Mouse (Mus musculus) liver, embryonic 13.5 days (tissue): ENCODE data around the gene Mtcl1. TPM values are rescaled to one million over a fixed set of nuclear protein-coding genes. Genes with fewer than 3 reads are reported as not detected.

Source experiments
- ATAC-seq: fragments of 200-750 bp; cut with Nextera tagmentation; 2 replicates; pipeline ENCODE4 v1.8.0; 2017; ENCODE audit warnings: low read depth, mild to moderate bottlenecking, moderate number of reproducible peaks, moderate library complexity
- DNase-seq: peaks from one replicate; pipeline ENCODE4 v3.0.0; 2022
- H3K27ac ChIP-seq: fragments of 300-500 bp; sonication (generic); 2 replicates; pipeline ENCODE4 v1.5.1; 2015; ENCODE audit warnings: moderate library complexity, mild to moderate bottlenecking, inconsistent platforms
- H3K27me3 ChIP-seq: fragments of 300-500 bp; sonication (generic); 2 replicates; pipeline ENCODE4 v1.6.1; 2015; ENCODE audit warnings: mild to moderate bottlenecking, inconsistent platforms
- H3K36me3 ChIP-seq: fragments of 300-500 bp; sonication (generic); 2 replicates; pipeline ENCODE4 v1.6.1; 2015; ENCODE audit warnings: mild to moderate bottlenecking, inconsistent platforms
- H3K4me1 ChIP-seq: fragments of 300-500 bp; sonication (generic); replicated peaks from 2 replicates; pipeline ENCODE4 v1.6.1; 2015; ENCODE audit warnings: inconsistent platforms
- H3K4me2 ChIP-seq: fragments of 300-500 bp; sonication (generic); 2 replicates; pipeline ENCODE4 v1.6.1; 2015; ENCODE audit warnings: inconsistent platforms, mild to moderate bottlenecking, moderate library complexity
- H3K4me3 ChIP-seq: fragments of 300-500 bp; sonication (generic); replicated peaks from 2 replicates; pipeline ENCODE4 v1.5.1; 2015; ENCODE audit warnings: mild to moderate bottlenecking, inconsistent platforms
- H3K9ac ChIP-seq: fragments of 300-500 bp; sonication (generic); 2 replicates; pipeline ENCODE4 v1.6.1; 2015; ENCODE audit warnings: mild to moderate bottlenecking, inconsistent platforms
- H3K9me3 ChIP-seq: fragments of 300-500 bp; sonication (generic); replicated peaks from 2 replicates; pipeline ENCODE4 v1.6.1; 2016; ENCODE audit warnings: inconsistent platforms
- WGBS: fragments of 180-500 bp; shearing (Covaris S2); methylation state at CpG from one replicate; pipeline ENCODE4 v1.1.7; 2015; ENCODE audit not compliant: insufficient replicate concordance; 5-methylcytosine and 5-hydroxymethylcytosine counted together
- polyA plus RNA-seq: library from polyadenylated mRNA; unstranded; fragments of >200 nt; fragmentation: Nextera tagmentation; extraction: Ambion mirVana; gene quantifications from 2 replicates; pipeline ENCODE4 v1.2.1, GENCODE M21; 2015

Gene Mtcl1
- polyA plus RNA-seq, 1 experiment from 2014 or later = 0.12 TPM

DNA sequence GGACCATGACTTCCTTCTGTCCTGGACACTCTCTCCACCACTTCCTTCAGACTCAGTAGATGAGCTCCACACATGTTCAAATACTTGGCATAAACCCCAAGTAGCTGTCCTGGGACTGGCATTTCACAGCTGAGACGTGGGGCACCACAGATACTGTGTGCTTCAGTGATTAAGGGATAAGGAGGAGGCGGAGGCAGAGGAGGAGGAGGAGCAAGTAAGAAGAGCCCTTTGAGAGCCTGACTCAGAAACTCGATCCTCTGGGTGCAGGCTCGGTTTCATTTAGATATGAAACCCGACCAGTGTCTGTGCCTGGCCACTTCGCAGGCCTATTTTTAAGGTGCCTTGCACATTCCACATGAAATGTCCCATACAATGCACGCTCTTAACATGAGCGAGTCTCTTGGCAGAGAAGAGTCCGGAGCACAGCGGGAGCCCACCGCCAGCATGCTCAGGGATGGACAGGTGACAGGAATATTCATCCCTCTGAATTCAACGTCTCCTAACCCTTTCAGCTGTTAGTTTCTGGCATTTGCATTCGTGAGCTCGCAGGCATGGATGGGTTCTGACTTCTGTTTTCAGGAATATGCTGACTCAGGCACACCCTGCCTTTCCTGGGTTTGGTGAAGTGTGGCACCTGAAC lies 74.8 kb downstream of the Mtcl1 start:
- H3K36me3 ChIP-seq = no peaks in the 10 kb centered on the region
- H3K4me1 ChIP-seq = no peaks in the 10 kb centered on the region
- no peaks in the 10 kb centered on the region for H3K27me3 ChIP-seq
- H3K9me3 ChIP-seq = no peaks in the 10 kb centered on the region
- H3K4me2 ChIP-seq = no peak overlapping the region
- ATAC-seq = no peak
- 55% methylated on average over 14 of the region's 14 CpGs for WGBS
- H3K9ac ChIP-seq = no peak overlapping the region
- DNase-seq = no peak
- no peak overlapping the region for H3K27ac ChIP-seq
- no peak overlapping the region for H3K4me3 ChIP-seq

DNA sequence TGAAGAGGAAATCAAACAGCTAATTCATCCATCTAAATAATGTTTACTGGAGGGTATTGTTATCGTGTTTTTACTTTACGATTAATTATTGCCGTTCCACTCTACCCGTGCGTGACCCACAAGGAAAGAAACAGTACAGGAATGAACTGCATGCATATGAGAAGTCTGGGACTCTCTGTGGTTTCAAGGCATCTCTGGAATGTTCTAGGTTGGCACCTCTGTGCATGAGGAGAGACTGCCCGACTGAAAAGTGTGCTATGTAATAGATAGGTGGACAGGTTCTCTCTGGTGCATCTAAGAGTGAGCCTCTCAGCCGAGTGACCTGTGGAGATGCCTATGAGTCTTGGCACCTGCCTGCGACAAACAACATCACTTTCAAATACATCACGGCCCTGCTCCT lies 78.7 kb downstream of the Mtcl1 start:
- Histone ChIP-seq H3K9ac (no peak overlapping the region), H3K36me3 (no peaks in the 10 kb centered on the region), H3K27me3 (no peaks in the 10 kb centered on the region), H3K27ac (no peak overlapping the region), H3K9me3 (no peaks in the 10 kb centered on the region), H3K4me3 (no peak overlapping the region), H3K4me1 (no peaks in the 10 kb centered on the region), H3K4me2 (no peak overlapping the region)
- DNase-seq (no peak), ATAC-seq (no peak)
- 74% methylated on average over 9 of the region's 9 CpGs for WGBS

DNA sequence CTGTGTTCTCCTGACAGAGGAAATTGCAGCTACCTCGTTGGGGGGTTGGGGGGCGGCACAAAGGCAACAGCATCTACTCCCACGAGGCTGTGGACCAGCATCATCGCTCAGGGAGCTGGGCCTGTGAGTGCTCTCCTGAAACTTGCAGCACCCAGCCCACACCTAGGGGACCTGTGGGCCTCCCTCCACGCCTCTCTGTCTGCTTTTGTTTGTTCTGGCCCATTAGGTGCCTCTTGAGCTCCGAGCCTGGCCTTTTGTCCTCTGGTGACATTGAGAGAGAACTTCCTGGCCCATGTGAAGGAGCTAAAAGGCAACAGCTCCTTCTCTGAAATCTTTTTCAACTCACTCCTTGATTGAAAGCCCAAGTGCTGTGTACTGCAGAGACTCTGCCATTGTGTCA lies 79.8 kb downstream of the Mtcl1 start:
- 54% methylated on average over 6 of the region's 6 CpGs for WGBS
- no peak for DNase-seq
- ATAC-seq = no peak

DNA sequence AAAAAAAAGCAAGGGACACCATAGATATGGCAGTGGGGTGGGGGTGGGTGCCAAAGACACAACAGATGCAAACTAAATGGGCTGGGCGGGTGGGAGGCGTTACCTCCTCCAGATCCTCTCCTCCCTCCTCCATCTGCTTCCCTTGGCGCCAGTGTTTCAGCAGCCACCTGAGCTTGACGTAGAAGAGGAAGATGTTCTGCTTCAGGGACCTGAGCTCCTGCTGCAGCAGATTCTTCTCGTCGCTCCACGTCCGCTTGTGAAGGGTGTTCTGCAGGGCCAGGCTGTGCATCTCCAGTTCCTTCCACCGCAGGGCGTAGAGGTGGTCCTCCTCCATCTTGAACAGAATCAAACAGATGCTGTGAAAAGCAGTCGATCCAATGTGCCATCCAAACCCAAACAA lies 81.4 kb downstream of the Mtcl1 start:
- 76% methylated on average over 11 of the region's 11 CpGs for WGBS
- H3K9ac ChIP-seq = no peak overlapping the region
- no peak overlapping the region for H3K4me3 ChIP-seq
- no peaks in the 10 kb centered on the region for H3K36me3 ChIP-seq
- H3K27ac ChIP-seq = no peak overlapping the region
- H3K27me3 ChIP-seq = no peaks in the 10 kb centered on the region
- no peak for ATAC-seq
- H3K4me1 ChIP-seq = no peaks in the 10 kb centered on the region
- DNase-seq = no peak
- H3K4me2 ChIP-seq = no peak overlapping the region
- no peaks in the 10 kb centered on the region for H3K9me3 ChIP-seq

More for the DNA sequence above, 79.8 kb downstream of the Mtcl1 start:
- Histone ChIP-seq H3K9ac (no peak overlapping the region), H3K4me3 (no peak overlapping the region), H3K36me3 (no peaks in the 10 kb centered on the region), H3K4me2 (no peak overlapping the region), H3K27me3 (no peaks in the 10 kb centered on the region), H3K27ac (no peak overlapping the region), H3K9me3 (no peaks in the 10 kb centered on the region), H3K4me1 (no peaks in the 10 kb centered on the region)

DNA sequence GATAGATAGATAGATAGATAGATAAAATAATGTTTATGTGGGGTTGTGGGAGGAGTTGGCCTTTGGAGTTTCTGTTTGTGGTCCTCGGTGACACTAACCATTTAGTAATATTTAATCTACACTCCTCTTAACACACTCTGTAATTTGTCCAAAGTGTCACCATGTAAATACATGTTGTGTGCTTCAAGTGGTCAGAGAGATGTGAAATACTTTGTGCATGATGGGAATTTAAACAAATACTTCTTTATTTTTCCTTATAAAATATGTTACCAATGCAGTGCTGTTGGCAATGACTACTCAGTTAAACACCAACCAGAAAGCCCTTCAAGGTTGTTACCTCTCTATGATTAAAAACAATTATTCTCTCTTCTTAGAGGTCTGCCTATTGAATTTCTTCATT lies 83.9 kb downstream of the Mtcl1 start:
- DNase-seq (no peak), ATAC-seq (no peak)
- Histone ChIP-seq H3K27me3 (no peaks in the 10 kb centered on the region), H3K9ac (no peak overlapping the region), H3K4me1 (no peaks in the 10 kb centered on the region), H3K9me3 (no peaks in the 10 kb centered on the region), H3K27ac (no peak overlapping the region), H3K4me3 (no peak overlapping the region), H3K36me3 (no peaks in the 10 kb centered on the region), H3K4me2 (no peak overlapping the region)
- WGBS = 67% methylated on average over 1 of the region's 1 CpGs

DNA sequence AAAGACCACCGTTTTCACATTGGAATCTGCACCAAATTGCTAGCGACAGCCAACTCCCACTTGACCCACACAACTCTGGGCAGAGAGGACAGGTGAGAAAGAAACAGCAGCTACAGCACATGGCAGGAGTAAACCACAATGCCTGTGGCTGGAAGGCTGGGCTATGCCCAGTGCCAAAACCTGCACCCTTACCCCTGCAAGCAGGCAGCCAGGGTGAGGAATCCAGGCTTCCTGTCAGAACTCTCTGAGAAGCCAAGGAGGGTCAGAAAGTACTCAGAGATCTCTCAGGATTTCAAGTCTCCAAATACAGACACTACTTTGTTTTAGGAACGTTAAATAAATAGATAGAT lies 84.3 kb downstream of the Mtcl1 start:
- H3K27me3 ChIP-seq = no peaks in the 10 kb centered on the region
- H3K9ac ChIP-seq = no peak overlapping the region
- H3K4me1 ChIP-seq = no peaks in the 10 kb centered on the region
- ATAC-seq (no peak), DNase-seq (no peak)
- H3K9me3 ChIP-seq = no peaks in the 10 kb centered on the region
- no peak overlapping the region for H3K4me3 ChIP-seq
- no peaks in the 10 kb centered on the region for H3K36me3 ChIP-seq
- H3K27ac ChIP-seq = no peak overlapping the region
- no peak overlapping the region for H3K4me2 ChIP-seq
- WGBS = 60% methylated on average over 3 of the region's 3 CpGs

DNA sequence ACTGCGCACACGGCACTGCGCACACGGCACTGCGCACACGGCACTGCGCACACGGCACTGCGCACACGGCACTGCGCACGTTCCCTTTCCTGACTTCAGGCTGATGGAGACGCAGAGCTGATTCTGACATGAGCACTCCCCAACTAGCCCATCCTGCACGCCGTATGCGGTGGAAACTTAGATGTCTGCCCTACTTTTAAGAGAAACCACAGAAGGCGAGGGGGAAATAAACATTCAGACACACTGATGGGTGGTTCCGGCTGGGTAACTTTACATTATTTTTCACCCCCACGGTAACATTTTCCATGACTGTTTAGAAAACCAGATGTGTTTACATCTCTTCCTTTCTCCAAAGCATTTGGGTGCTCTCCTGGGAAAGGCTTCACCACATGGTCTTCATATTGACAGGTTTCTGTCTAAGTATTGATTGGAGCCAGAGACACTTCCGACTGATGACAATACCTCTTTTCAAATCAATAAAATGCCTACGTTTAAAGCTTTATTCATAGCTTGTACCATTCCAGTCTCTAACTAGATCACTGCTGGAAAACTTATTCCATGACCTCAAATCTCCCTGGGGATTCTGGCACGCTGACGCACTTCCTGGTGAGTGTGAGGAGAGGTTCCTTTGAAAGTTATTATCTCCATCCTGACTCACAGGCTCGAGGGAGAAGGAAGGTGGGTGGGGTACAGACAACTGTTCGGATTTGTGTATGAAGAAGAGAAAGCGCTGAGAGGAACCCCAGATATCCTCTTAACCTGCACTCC lies 84.8 kb downstream of the Mtcl1 start:
- 67% methylated on average over 26 of the region's 26 CpGs for WGBS
- H3K4me3 ChIP-seq = no peak overlapping the region
- no peaks in the 10 kb centered on the region for H3K9me3 ChIP-seq
- H3K9ac ChIP-seq = no peak overlapping the region
- no peaks in the 10 kb centered on the region for H3K36me3 ChIP-seq
- no peak overlapping the region for H3K4me2 ChIP-seq
- DNase-seq (no peak), ATAC-seq (no peak)
- no peak overlapping the region for H3K27ac ChIP-seq
- no peaks in the 10 kb centered on the region for H3K27me3 ChIP-seq
- H3K4me1 ChIP-seq = no peaks in the 10 kb centered on the region

DNA sequence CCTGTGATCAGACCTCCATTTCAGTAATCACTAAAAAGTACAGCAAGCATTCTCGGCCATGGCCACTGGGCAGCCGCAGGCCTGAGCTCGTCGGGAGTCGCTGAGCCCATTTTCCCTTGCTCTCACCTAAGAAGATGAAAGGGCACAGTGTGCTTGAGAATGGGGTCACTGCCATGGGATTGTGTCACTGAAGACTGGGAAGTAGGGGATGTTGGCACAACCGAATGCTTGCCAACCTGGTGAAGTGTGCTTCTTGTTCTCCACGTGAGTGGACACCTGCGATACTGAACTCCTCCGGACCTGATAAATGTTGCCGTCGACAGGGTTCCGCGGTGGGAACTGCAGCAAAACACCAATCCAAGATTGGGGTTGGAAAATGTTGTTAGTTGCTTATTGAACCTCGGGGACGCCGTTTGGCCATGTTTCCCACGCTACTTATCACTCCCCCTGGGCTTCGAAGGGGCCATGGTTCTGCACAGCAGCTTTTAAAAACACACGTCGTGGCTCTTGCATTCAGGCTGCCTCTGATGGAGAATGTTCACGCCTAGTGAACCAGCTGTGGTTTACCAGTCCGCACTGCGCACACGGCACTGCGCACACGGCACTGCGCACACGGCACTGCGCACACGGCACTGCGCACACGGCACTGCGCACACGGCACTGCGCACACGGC lies 85.6 kb downstream of the Mtcl1 start:
- Histone ChIP-seq H3K36me3 (no peaks in the 10 kb centered on the region), H3K27me3 (no peaks in the 10 kb centered on the region), H3K27ac (no peak overlapping the region), H3K4me1 (no peaks in the 10 kb centered on the region), H3K9ac (no peak overlapping the region), H3K4me2 (no peak overlapping the region), H3K9me3 (no peaks in the 10 kb centered on the region), H3K4me3 (no peak overlapping the region)
- no peak for ATAC-seq
- DNase-seq = no peak
- 81% methylated on average over 36 of the region's 36 CpGs for WGBS

DNA sequence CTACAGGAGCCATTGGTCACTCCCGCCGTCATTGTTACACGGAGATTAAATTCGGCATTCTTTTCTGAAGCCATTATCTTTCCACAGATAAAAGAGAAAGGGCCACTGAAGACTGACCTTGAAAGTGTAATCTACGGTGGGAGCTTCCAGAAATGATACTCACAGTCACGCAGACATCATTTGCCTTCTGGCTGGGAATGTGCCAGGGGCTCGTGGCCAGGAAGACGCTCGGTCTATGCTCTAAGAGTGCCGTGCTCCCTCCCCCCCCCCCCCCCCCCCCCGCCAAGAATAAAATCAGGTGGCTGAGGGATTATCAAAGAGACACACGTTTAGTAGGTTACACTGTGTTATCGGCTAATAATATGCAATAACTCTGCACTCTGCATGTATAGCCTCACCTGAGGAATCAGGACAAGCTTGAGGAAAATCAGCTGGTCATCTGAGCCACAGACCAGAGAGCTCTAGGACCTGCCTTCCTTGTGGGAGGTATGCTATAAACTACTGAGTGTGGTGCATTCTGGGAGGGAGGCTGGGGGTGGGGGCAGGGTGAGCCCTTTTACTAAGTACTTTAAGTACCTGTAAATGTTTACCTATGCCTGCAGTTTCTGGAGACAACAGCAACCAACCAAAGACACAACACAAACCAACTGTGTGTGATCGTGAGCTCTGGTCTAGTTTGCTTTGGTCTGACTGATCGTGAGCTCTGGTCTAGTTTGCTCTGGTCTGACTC lies 87.1 kb downstream of the Mtcl1 start:
- Histone ChIP-seq H3K4me3 (no peak overlapping the region), H3K9ac (no peak overlapping the region), H3K27ac (no peak overlapping the region), H3K36me3 (no peaks in the 10 kb centered on the region), H3K27me3 (no peaks in the 10 kb centered on the region), H3K4me2 (no peak overlapping the region), H3K9me3 (no peaks in the 10 kb centered on the region), H3K4me1 (no peaks in the 10 kb centered on the region)
- DNase-seq (no peak), ATAC-seq (no peak)
- 76% methylated on average over 14 of the region's 15 CpGs for WGBS

DNA sequence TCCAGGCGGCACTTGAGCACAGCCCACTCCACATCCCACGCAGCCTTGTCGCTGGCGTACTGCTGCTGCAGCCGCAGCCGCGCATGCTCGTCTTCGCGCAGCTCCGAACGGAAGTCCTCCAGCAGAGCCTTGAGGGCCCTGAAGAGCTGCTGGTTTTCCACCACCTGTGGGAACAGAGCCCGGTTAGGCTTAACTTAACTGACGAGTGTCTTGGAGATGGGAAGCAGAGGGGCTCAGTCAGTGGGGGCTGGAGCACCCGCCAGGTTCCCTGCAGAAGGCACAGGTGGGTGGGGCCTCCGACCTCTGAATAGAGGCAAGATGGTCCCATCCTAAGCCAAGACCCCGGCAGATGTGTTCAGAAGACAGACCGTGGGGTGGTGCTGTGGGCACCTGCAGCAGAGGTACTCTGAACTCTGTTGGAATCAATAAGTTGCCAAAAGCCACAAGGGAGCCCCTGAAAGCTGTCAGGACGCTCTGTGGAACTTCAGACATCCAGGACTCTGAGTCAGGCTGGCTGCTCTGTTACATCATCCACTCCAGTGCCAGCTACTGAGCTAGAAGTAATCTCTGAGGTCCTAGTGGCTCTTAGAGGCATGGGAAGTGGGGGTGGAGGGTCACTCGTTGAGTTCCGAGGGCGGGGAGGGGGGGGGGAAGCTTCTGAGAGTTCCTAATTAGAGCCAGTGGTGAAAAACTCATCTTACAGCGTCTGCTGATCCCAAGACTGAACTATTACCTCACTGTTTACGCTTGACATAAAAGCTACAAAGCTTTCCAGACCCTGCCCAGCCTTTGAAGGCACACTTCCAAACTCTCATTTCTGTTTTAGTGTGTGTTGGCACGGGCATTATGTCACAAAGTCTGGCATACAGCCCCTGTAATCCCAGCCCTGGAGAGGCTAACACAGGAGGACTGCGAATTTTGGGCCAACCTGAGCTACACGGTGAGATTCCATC lies 91.2 kb downstream of the Mtcl1 start:
- Histone ChIP-seq H3K27ac (no peak overlapping the region), H3K27me3 (no peaks in the 10 kb centered on the region), H3K36me3 (no peaks in the 10 kb centered on the region), H3K9me3 (no peaks in the 10 kb centered on the region), H3K4me1 (peaks cover 8% of the 10 kb centered on the region; the same call in 1 of the 2 replicates), H3K9ac (no peak overlapping the region), H3K4me3 (no peak overlapping the region), H3K4me2 (no peak overlapping the region)
- DNase-seq (no peak), ATAC-seq (no peak)
- WGBS = 67% methylated on average over 27 of the region's 27 CpGs
